In genomic region chr5:134887447-134888335, GRCm38 (mm10) we compare ENCODE assay signal across 7 mouse cellular contexts. TPM values are rescaled to one million over a fixed set of nuclear protein-coding genes. Genes with fewer than 3 reads are reported as not detected.
A peak's percentile ranks its signal among the peaks of the same experiment; 100 is the strongest.
DNase-seq lines count a peak whose midpoint lies in the region; ATAC-seq and TF ChIP-seq lines count a peak whose summit lies in the region.

No protein-coding gene starts in this region.

- H3K4me1 ChIP-seq in testis, adult 2 months (ENCODE audit: control insufficient read depth, insufficient read depth, low read length), result peaks cover 2% of the 10 kb centered on the region; the same call in 1 of the 2 replicates
- no peaks in the 10 kb centered on the region for H3K4me1 ChIP-seq in liver, embryonic 15.5 days (replicated peaks)

- no peak overlapping the region for H3K4me3 ChIP-seq in testis, adult 2 months (ENCODE audit: control insufficient read depth, low read depth, low read length)
- H3K4me3 ChIP-seq in liver, embryonic 15.5 days (replicated peaks), result no peak overlapping the region

- H3K9ac ChIP-seq in liver, embryonic 15.5 days, result no peak overlapping the region

- 34% methylated on average over 18 of the region's 18 CpGs for WGBS in liver, embryonic 15.5 days (ENCODE audit: insufficient replicate concordance)

- H3K9me3 ChIP-seq in liver, embryonic 15.5 days (replicated peaks), result no peaks in the 10 kb centered on the region

- TF ChIP-seq POLR2A in testis, adult 2 months (IDR thresholded peaks at IDR 0.05; ENCODE audit: control insufficient read depth, low read depth, low read length), result no peak

- H3K27me3 ChIP-seq in testis, adult 2 months (ENCODE audit: control insufficient read depth, insufficient read depth, low read length), result no peaks in the 10 kb centered on the region
- H3K27me3 ChIP-seq in liver, embryonic 15.5 days, result no peaks in the 10 kb centered on the region

- intact Hi-C loops in heart, postnatal 10 days (cut with DNase I), result no loop called here

- ATAC-seq in liver, embryonic 15.5 days (ENCODE audit: insufficient read depth), result peak; percentile 42; the same call in 1 of the 2 replicates

- DNase-seq in testis, postnatal 10 days (ENCODE audit: low spot score), result no peak
- peak; percentile 73 to 74 for DNase-seq in heart, postnatal 10 days
- no peak for DNase-seq in cerebellum, postnatal 25 days
- no peak for DNase-seq in cerebellum, postnatal 14 days
- DNase-seq in layer of hippocampus, adult 9-11 months, result no peak

- H3K27ac ChIP-seq in testis, adult 2 months (ENCODE audit: control insufficient read depth, insufficient read depth, low read depth, low read length), result 0 out of 2 replicates have a peak overlapping the region, but pooled peaks have one; percentile 10
- no peak overlapping the region for H3K27ac ChIP-seq in liver, embryonic 15.5 days (replicated peaks)

- H3K36me3 ChIP-seq in testis, adult 2 months (ENCODE audit: control insufficient read depth, insufficient read depth, low read length), result no peaks in the 10 kb centered on the region
- H3K36me3 ChIP-seq in liver, embryonic 15.5 days (replicated peaks), result no peaks in the 10 kb centered on the region

- no peak for TF ChIP-seq CTCF in testis, adult 2 months (IDR thresholded peaks at IDR 0.05; ENCODE audit: control insufficient read depth, insufficient read depth, insufficient replicate concordance, low read depth, low read length)

- H3K4me2 ChIP-seq in liver, embryonic 15.5 days, result no peak overlapping the region

RNA-seq across cellular contexts. Expression of gene Tmem270, which starts 18.8 kb away (rescaled TPM):
- 293 and 298 TPM in 2 replicates for polyA plus RNA-seq in testis, adult 2 months (2012; rRNA removed)
- not detected for total RNA-seq in heart, postnatal 10 days (2021)
- 0.13 TPM in 1 of 2 replicates, not detected in the other for polyA plus RNA-seq in liver, embryonic 15.5 days (2015; fragmentation: Nextera tagmentation; extraction: Ambion mirVana)

RNA-seq across cellular contexts. Expression of gene Cldn13, which starts 27.6 kb away (rescaled TPM):
- 11.2 and 12.2 TPM in 2 replicates for polyA plus RNA-seq in testis, adult 2 months (2012; rRNA removed)
- not detected for total RNA-seq in heart, postnatal 10 days (2021)
- 278 and 316 TPM in 2 replicates for polyA plus RNA-seq in liver, embryonic 15.5 days (2015; fragmentation: Nextera tagmentation; extraction: Ambion mirVana)

RNA-seq across cellular contexts. Expression of gene Mettl27, which starts 44.5 kb away (rescaled TPM):
- 6.3 and 6.9 TPM in 2 replicates for polyA plus RNA-seq in testis, adult 2 months (2012; rRNA removed)
- total RNA-seq in heart, postnatal 10 days (2021), result 1 to 10 TPM; 7.0 to 7.4 TPM
- polyA plus RNA-seq in liver, embryonic 15.5 days (2015; fragmentation: Nextera tagmentation; extraction: Ambion mirVana), result 17.2 and 21.3 TPM in 2 replicates

RNA-seq across cellular contexts. Expression of gene Cldn4, which starts 59.0 kb away (rescaled TPM):
- 0.21 and 4.0 TPM in 2 replicates for polyA plus RNA-seq in testis, adult 2 months (2012; rRNA removed)
- total RNA-seq in heart, postnatal 10 days (2021), result under 1 TPM in 1 of 2 experiments, not detected in 1; 0.14 TPM
- 0.18 and 0.38 TPM in 2 replicates for polyA plus RNA-seq in liver, embryonic 15.5 days (2015; fragmentation: Nextera tagmentation; extraction: Ambion mirVana)

Comparison
In these comparisons a context has a peak if more than half of its experiments do, and no peak if none do; other contexts are left out.
1. DNase-seq: peak in heart, postnatal 10 days (2 of 2); none in testis, postnatal 10 days (single experiment), cerebellum, postnatal 25 days (0 of 2), cerebellum, postnatal 14 days (0 of 2) and layer of hippocampus, adult 9-11 months (single experiment).
2. RNA of gene Tmem270, which starts 18.8 kb away (polyA plus RNA-seq): 293 to 298 TPM in testis, adult 2 months; 0.13 TPM in liver, embryonic 15.5 days; every median in the first group is over 100 times any median in the second.
3. RNA of gene Cldn13, which starts 27.6 kb away (polyA plus RNA-seq): 278 to 316 TPM in liver, embryonic 15.5 days; 11.2 to 12.2 TPM in testis, adult 2 months; every median in the first group is over 10 times any median in the second.